Mouse (Mus musculus) embryo, embryonic 10 days (tissue): ENCODE data around the gene Hmcn2.
A peak's percentile ranks its signal among the peaks of the same experiment; 100 is the strongest.

Source experiments
- DNase-seq: peaks from one replicate; pipeline ENCODE4 v3.0.0-alpha.2; 2015; ENCODE audit warnings: low spot score

The Hmcn2 gene

GRCm38 (mm10) chr2:31418021-31418420 is 103.8 kb downstream of the Hmcn2 start:
- no peak for DNase-seq

- peak; percentile 70 for DNase-seq
Measured at GRCm38 (mm10) chr2:31418571-31418970, 104.4 kb downstream of the Hmcn2 start.

GRCm38 (mm10) chr2:31420914-31421313 is 106.7 kb downstream of the Hmcn2 start:
- peak; percentile 33 for DNase-seq

GRCm38 (mm10) chr2:31422576-31422975 is 108.4 kb downstream of the Hmcn2 start:
- DNase-seq, result no peak

- no peak for DNase-seq
Measured at GRCm38 (mm10) chr2:31431477-31431876, 117.3 kb downstream of the Hmcn2 start.

GRCm38 (mm10) chr2:31434746-31435145 is 120.5 kb downstream of the Hmcn2 start:
- no peak for DNase-seq

GRCm38 (mm10) chr2:31435567-31435966 is 121.4 kb downstream of the Hmcn2 start:
- DNase-seq, result peak; percentile 83

GRCm38 (mm10) chr2:31437480-31438245 is 123.4 kb downstream of the Hmcn2 start:
- DNase-seq, result peak; percentile 28

- no peak for DNase-seq
Measured at GRCm38 (mm10) chr2:31439576-31439975, 125.4 kb downstream of the Hmcn2 start.

- peak; percentile 45 for DNase-seq
Measured at GRCm38 (mm10) chr2:31442480-31443160, 128.4 kb downstream of the Hmcn2 start.

- no peak for DNase-seq
Measured at GRCm38 (mm10) chr2:31446036-31446435, 131.8 kb downstream of the Hmcn2 start.

- no peak for DNase-seq
Measured at GRCm38 (mm10) chr2:31446456-31446855, 132.2 kb downstream of the Hmcn2 start.

GRCm38 (mm10) chr2:31447536-31447935 is 133.3 kb downstream of the Hmcn2 start:
- no peak for DNase-seq

- DNase-seq, result no peak
Measured at GRCm38 (mm10) chr2:31448756-31449440, 134.7 kb downstream of the Hmcn2 start.

- DNase-seq, result no peak
Measured at GRCm38 (mm10) chr2:31449441-31449815, 135.2 kb downstream of the Hmcn2 start.

GRCm38 (mm10) chr2:31449902-31450301 is 135.7 kb downstream of the Hmcn2 start:
- no peak for DNase-seq

- DNase-seq, result peak; percentile 30
Measured at GRCm38 (mm10) chr2:31450661-31451060, 136.4 kb downstream of the Hmcn2 start.

- no peak for DNase-seq
Measured at GRCm38 (mm10) chr2:31451530-31451929, 137.3 kb downstream of the Hmcn2 start.

- no peak for DNase-seq
Measured at GRCm38 (mm10) chr2:31453011-31453410, 138.8 kb downstream of the Hmcn2 start.

- DNase-seq, result peak; percentile 68
Measured at GRCm38 (mm10) chr2:31453559-31454177, 139.5 kb downstream of the Hmcn2 start.

GRCm38 (mm10) chr2:31454280-31454679 is 140.1 kb downstream of the Hmcn2 start:
- no peak for DNase-seq

- no peak for DNase-seq
Measured at GRCm38 (mm10) chr2:31455418-31455817, 141.2 kb downstream of the Hmcn2 start.
